In genomic region chr6:146077124-146077889, GRCm38 (mm10) we compare ENCODE assay signal across 10 mouse cellular contexts.
A peak's percentile ranks its signal among the peaks of the same experiment; 100 is the strongest.
DNase-seq lines count a peak whose midpoint lies in the region; ATAC-seq and TF ChIP-seq lines count a peak whose summit lies in the region.
"Had no signal": no experiment of that assay in that cellular context is flagged by ENCODE, and none has a peak within 500 bp of the region (broad histone marks: within the 10 kb centered on the region; RNA-seq: fewer than 3 reads in every experiment).

No protein-coding gene starts in this region.

- TF ChIP-seq POLR2A in cortical plate, adult 2 months (IDR thresholded peaks at IDR 0.05; ENCODE audit: extremely low read depth, insufficient read depth, low read length): no peak

- peak; percentile 46 for DNase-seq in intestine, embryonic 14.5 days (ENCODE audit: low spot score)
- peak; percentile 24 for DNase-seq in ES-E14 (ENCODE audit: low read depth, low spot score)
- no peak for DNase-seq in cerebellum, adult 8-10 months
- DNase-seq: right cerebral cortex, postnatal 14 days had no signal

- ATAC-seq in intestine, embryonic 14.5 days (replicated peaks; ENCODE audit: low FRiP score, low TSS enrichment, low read depth): no peak
- ATAC-seq in intestine, embryonic 15.5 days: no peak
- ATAC-seq in erythroid progenitor cell, adult 5-6 weeks (replicated peaks; ENCODE audit: low FRiP score, poor library complexity, severe bottlenecking): no peak
- no peak for ATAC-seq in hindbrain, embryonic 16.5 days

- no peak overlapping the region for H3K27ac ChIP-seq in intestine, embryonic 14.5 days (ENCODE audit: low read depth)
- H3K27ac ChIP-seq in intestine, embryonic 15.5 days: no peak overlapping the region
- H3K27ac ChIP-seq in ES-E14 (ENCODE audit: insufficient read depth, low read depth, low read length, poor library complexity, severe bottlenecking): no peak overlapping the region
- H3K27ac ChIP-seq in cortical plate, adult 2 months (ENCODE audit: insufficient read depth, low read length): no peak overlapping the region
- H3K27ac ChIP-seq in hindbrain, embryonic 16.5 days (ENCODE audit: low read depth, low read length): no peak overlapping the region
- H3K27ac ChIP-seq: midbrain, embryonic 12.5 days had no signal

- peak; percentile 19; the same call in 1 of the 2 replicates for TF ChIP-seq CTCF in cortical plate, adult 2 months (IDR thresholded peaks at IDR 0.05; ENCODE audit: extremely low read depth, insufficient read depth, low read length)

- H3K9ac ChIP-seq in intestine, embryonic 14.5 days (ENCODE audit: low read length): no peak overlapping the region
- no peak overlapping the region for H3K9ac ChIP-seq in intestine, embryonic 15.5 days
- no peak overlapping the region for H3K9ac ChIP-seq in ES-E14 (ENCODE audit: insufficient read depth, low read depth, low read length, poor library complexity, severe bottlenecking)
- no peak overlapping the region for H3K9ac ChIP-seq in hindbrain, embryonic 16.5 days (ENCODE audit: low read depth, low read length)
- H3K9ac ChIP-seq: midbrain, embryonic 12.5 days had no signal

- H3K4me2 ChIP-seq in intestine, embryonic 14.5 days (ENCODE audit: low read length): no peak overlapping the region
- H3K4me2 ChIP-seq in intestine, embryonic 15.5 days (replicated peaks): no peak overlapping the region
- H3K4me2 ChIP-seq in hindbrain, embryonic 16.5 days (ENCODE audit: low read length): no peak overlapping the region
- H3K4me2 ChIP-seq: midbrain, embryonic 12.5 days had no signal

- H3K36me3 ChIP-seq in intestine, embryonic 14.5 days (ENCODE audit: control insufficient read depth, insufficient read depth, low read length): no peaks in the 10 kb centered on the region
- H3K36me3 ChIP-seq in intestine, embryonic 15.5 days: no peaks in the 10 kb centered on the region
- H3K36me3 ChIP-seq in ES-E14 (ENCODE audit: control insufficient read depth, insufficient read depth, low read length, poor library complexity, severe bottlenecking): no peaks in the 10 kb centered on the region
- H3K36me3 ChIP-seq in megakaryocyte, embryonic 14.5 days (replicated peaks; ENCODE audit: low read length): no peaks in the 10 kb centered on the region
- H3K36me3 ChIP-seq in hindbrain, embryonic 16.5 days (ENCODE audit: control insufficient read depth, insufficient read depth, low read length): no peaks in the 10 kb centered on the region
- H3K36me3 ChIP-seq: midbrain, embryonic 12.5 days had no signal

- in situ Hi-C loops in ES-E14 (cut with MboI; ENCODE audit: low sequenced_read_pairs in 2 of 2, unreplicated experiment in 2 of 2): no loop called here

- no peaks in the 10 kb centered on the region for H3K9me3 ChIP-seq in intestine, embryonic 14.5 days (ENCODE audit: control insufficient read depth, low read length)
- no peaks in the 10 kb centered on the region for H3K9me3 ChIP-seq in intestine, embryonic 15.5 days
- H3K9me3 ChIP-seq in ES-E14 (ENCODE audit: control insufficient read depth, insufficient read depth, low read depth, low read length): no peaks in the 10 kb centered on the region
- H3K9me3 ChIP-seq in megakaryocyte, embryonic 14.5 days: peaks cover 15% of the 10 kb centered on the region
- H3K9me3 ChIP-seq in hindbrain, embryonic 16.5 days (ENCODE audit: control insufficient read depth, low read length): peaks cover 4% of the 10 kb centered on the region

- H3K4me1 ChIP-seq in intestine, embryonic 14.5 days (replicated peaks; ENCODE audit: control insufficient read depth, insufficient read depth, low read length): no peaks in the 10 kb centered on the region
- no peaks in the 10 kb centered on the region; the same call in 1 of the 2 replicates for H3K4me1 ChIP-seq in intestine, embryonic 15.5 days (replicated peaks)
- no peaks in the 10 kb centered on the region for H3K4me1 ChIP-seq in ES-E14 (ENCODE audit: control insufficient read depth in 2 of 2, insufficient read depth in 2 of 2, low read length in 2 of 2, poor library complexity in 1 of 2)
- no peaks in the 10 kb centered on the region; the same call in 1 of the 2 replicates for H3K4me1 ChIP-seq in cortical plate, adult 2 months (ENCODE audit: control insufficient read depth, insufficient read depth, low read length)
- peaks cover 44% of the 10 kb centered on the region for H3K4me1 ChIP-seq in megakaryocyte, embryonic 14.5 days
- H3K4me1 ChIP-seq in hindbrain, embryonic 16.5 days (ENCODE audit: control insufficient read depth, insufficient read depth, low read depth, low read length): no peaks in the 10 kb centered on the region

- 77% methylated on average over 11 of the region's 11 CpGs for WGBS in intestine, embryonic 14.5 days
- 74% methylated on average over 11 of the region's 11 CpGs for WGBS in intestine, embryonic 15.5 days
- WGBS in hindbrain, embryonic 16.5 days: 89% methylated on average over 11 of the region's 11 CpGs

- no peaks in the 10 kb centered on the region for H3K27me3 ChIP-seq in intestine, embryonic 14.5 days (replicated peaks; ENCODE audit: control insufficient read depth, insufficient read depth, low read length)
- no peaks in the 10 kb centered on the region for H3K27me3 ChIP-seq in intestine, embryonic 15.5 days (replicated peaks)
- peaks cover 34% of the 10 kb centered on the region for H3K27me3 ChIP-seq in megakaryocyte, embryonic 14.5 days (replicated peaks)
- no peaks in the 10 kb centered on the region for H3K27me3 ChIP-seq in hindbrain, embryonic 16.5 days (replicated peaks; ENCODE audit: control insufficient read depth, insufficient read depth, low read length)
- H3K27me3 ChIP-seq: midbrain, embryonic 12.5 days had no signal

- no peak overlapping the region for H3K4me3 ChIP-seq in intestine, embryonic 14.5 days (ENCODE audit: low read depth, low read length)
- no peak overlapping the region for H3K4me3 ChIP-seq in intestine, embryonic 15.5 days (replicated peaks)
- no peak overlapping the region for H3K4me3 ChIP-seq in ES-E14 (ENCODE audit: insufficient read depth in 1 of 2, low read depth in 1 of 2, low read length in 2 of 2, poor library complexity in 1 of 2, severe bottlenecking in 1 of 2)
- H3K4me3 ChIP-seq in cortical plate, adult 2 months (ENCODE audit: insufficient read depth, low read length): no peak overlapping the region
- H3K4me3 ChIP-seq in megakaryocyte, embryonic 14.5 days (replicated peaks): peak overlapping the region; percentile 67
- H3K4me3 ChIP-seq in hindbrain, embryonic 16.5 days (ENCODE audit: low read length): no peak overlapping the region
- H3K4me3 ChIP-seq: midbrain, embryonic 12.5 days had no signal

TF ChIP-seq in ES-E14, 5 proteins besides CTCF, POLR2A, EP300 and RAD21:
- TF ChIP-seq CHD2 (IDR thresholded peaks at IDR 0.05; ENCODE audit: low read depth, low read length) (no peak), HCFC1 (IDR thresholded peaks at IDR 0.05; ENCODE audit: borderline replicate concordance, insufficient read depth, low read length) (no peak), ZC3H11A (IDR thresholded peaks at IDR 0.05; ENCODE audit: borderline replicate concordance, low read depth, low read length) (no peak), ZNF384 (IDR thresholded peaks at IDR 0.05; ENCODE audit: low read depth, low read length) (no peak)
